Mouse (Mus musculus) ES-E14 (cell line): ENCODE measurements around the gene Cep128. TPM values are rescaled to one million over a fixed set of nuclear protein-coding genes. Genes with fewer than 3 reads are reported as not detected.

Source experiments
- DNase-seq: peaks from one replicate; pipeline ENCODE4 v3.0.0-alpha.2; 2013; ENCODE audit warnings: low read depth, low spot score
- H3K27ac ChIP-seq: 2 replicates; pipeline ENCODE4 v1.5.1; 2012; ENCODE audit warnings: low read depth, mild to moderate bottlenecking, low read length, moderate library complexity, mixed read lengths; ENCODE audit not compliant: poor library complexity, insufficient read depth, severe bottlenecking
- H3K36me3 ChIP-seq: 2 replicates; pipeline ENCODE4 v1.6.1; 2012; ENCODE audit warnings: mild to moderate bottlenecking, low read length, moderate library complexity, mixed read lengths; ENCODE audit not compliant: control insufficient read depth, poor library complexity, insufficient read depth, severe bottlenecking
- H3K4me1 ChIP-seq, 2 experiments: fragments of 150-350 bp in 1 of 2; sonication (generic) in 1 of 2; 2 replicates each; pipeline ENCODE4 v1.6.1; 2012; ENCODE audit warnings: low read length in 2 of 2, mild to moderate bottlenecking in 1 of 2, mixed read lengths in 1 of 2; ENCODE audit not compliant: control insufficient read depth in 2 of 2, insufficient read depth in 2 of 2, poor library complexity in 1 of 2
- H3K4me3 ChIP-seq, 2 experiments: fragments of 150-350 bp in 1 of 2; sonication (generic) in 1 of 2; 2 replicates each; pipeline ENCODE4 v1.5.1; 2012; ENCODE audit warnings: low read length in 2 of 2, low read depth in 1 of 2, mild to moderate bottlenecking in 1 of 2, mixed read lengths in 1 of 2; ENCODE audit not compliant: insufficient read depth in 1 of 2, poor library complexity in 1 of 2, severe bottlenecking in 1 of 2
- H3K9ac ChIP-seq: 2 replicates; pipeline ENCODE4 v1.6.1; 2012; ENCODE audit warnings: low read depth, mild to moderate bottlenecking, low read length, mixed read lengths; ENCODE audit not compliant: poor library complexity, insufficient read depth, severe bottlenecking
- H3K9me3 ChIP-seq: fragments of 150-350 bp; sonication (generic); 2 replicates; pipeline ENCODE4 v1.6.1; 2012; ENCODE audit warnings: low read depth, mild to moderate bottlenecking, low read length; ENCODE audit not compliant: control insufficient read depth, insufficient read depth
- CHD2 ChIP-seq: IDR thresholded peaks from 2 replicates; pipeline ENCODE4 v1.6.1; 2014; ENCODE audit warnings: mild to moderate bottlenecking, low read depth, low read length, inconsistent platforms
- HCFC1 ChIP-seq: IDR thresholded peaks from 2 replicates; pipeline ENCODE4 v1.6.1; 2012; ENCODE audit warnings: low read length, inconsistent platforms, borderline replicate concordance; ENCODE audit not compliant: insufficient read depth
- MAFK ChIP-seq: IDR thresholded peaks from 2 replicates; pipeline ENCODE4 v1.6.1; 2014; ENCODE audit warnings: mild to moderate bottlenecking, low read depth, low read length, inconsistent platforms; ENCODE audit not compliant: insufficient read depth
- ZC3H11A ChIP-seq: IDR thresholded peaks from 2 replicates; pipeline ENCODE4 v1.6.1; 2012; ENCODE audit warnings: low read depth, mild to moderate bottlenecking, inconsistent platforms, low read length, borderline replicate concordance
- ZNF384 ChIP-seq: IDR thresholded peaks from 2 replicates; pipeline ENCODE4 v1.6.1; 2012; ENCODE audit warnings: low read depth, low read length, inconsistent platforms
- in situ Hi-C, 2 experiments: fragments of 600-800 bp; cut with MboI; formaldehyde crosslinking; loops; one replicate each; pipeline ENCODE4 v1.15.1; 2025; ENCODE audit warnings: low sequenced_read_pairs in 2 of 2, inconsistent platforms in 1 of 2; ENCODE audit not compliant: unreplicated experiment in 2 of 2
- total RNA-seq: library from RNA; depleted of rRNA; stranded (reverse); fragments of 300-350 nt; gene quantifications from 2 replicates; pipeline ENCODE4 v1.2.3, GENCODE M21; 2012

Cep128 gene
- total RNA-seq, 1 experiment = 10.1 TPM

GRCm38 (mm10) chr12:91115054-91115453 lies 269.2 kb downstream of the Cep128 start:
- H3K4me1 ChIP-seq = no peaks in the 10 kb centered on the region
- H3K4me3 ChIP-seq = no peak overlapping the region
- no peaks in the 10 kb centered on the region for H3K9me3 ChIP-seq
- no peak overlapping the region for H3K9ac ChIP-seq
- H3K27ac ChIP-seq = no peak overlapping the region
- no peak for DNase-seq
- H3K36me3 ChIP-seq = no peaks in the 10 kb centered on the region
- TF ChIP-seq ZNF384 = no peak
- TF ChIP-seq ZC3H11A = no peak
- TF ChIP-seq MAFK = no peak
- no peak for TF ChIP-seq CHD2
- TF ChIP-seq HCFC1 = no peak
- in situ Hi-C loops = no loop called here

DNA sequence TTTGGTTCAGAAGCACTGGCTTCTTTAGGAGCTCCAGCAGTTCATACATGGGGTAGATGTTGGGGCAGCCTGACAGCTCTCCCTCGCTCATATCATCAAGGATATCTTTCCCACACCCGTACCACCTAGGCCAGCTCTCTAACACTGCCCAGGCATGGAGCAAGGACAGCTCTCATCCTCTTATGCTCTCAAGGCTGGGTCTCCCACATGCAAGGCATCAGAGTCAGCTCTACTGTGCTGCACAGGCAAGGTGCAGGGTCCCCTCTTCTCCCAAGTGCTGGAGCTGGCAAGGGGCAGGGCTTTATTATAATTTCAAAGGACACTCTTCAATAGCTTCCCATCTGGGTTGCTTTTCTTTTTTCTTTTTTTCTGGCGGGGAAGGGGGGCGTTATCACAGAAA lies 280.9 kb downstream of the Cep128 start:
- Histone ChIP-seq H3K9ac (no peak overlapping the region), H3K4me3 (no peak overlapping the region), H3K9me3 (no peaks in the 10 kb centered on the region), H3K27ac (no peak overlapping the region), H3K36me3 (no peaks in the 10 kb centered on the region), H3K4me1 (no peaks in the 10 kb centered on the region)
- in situ Hi-C loops = no loop called here
- no peak for TF ChIP-seq ZNF384
- TF ChIP-seq ZC3H11A = no peak
- TF ChIP-seq CHD2 = no peak
- no peak for TF ChIP-seq MAFK
- no peak for TF ChIP-seq HCFC1
- DNase-seq = no peak

DNA sequence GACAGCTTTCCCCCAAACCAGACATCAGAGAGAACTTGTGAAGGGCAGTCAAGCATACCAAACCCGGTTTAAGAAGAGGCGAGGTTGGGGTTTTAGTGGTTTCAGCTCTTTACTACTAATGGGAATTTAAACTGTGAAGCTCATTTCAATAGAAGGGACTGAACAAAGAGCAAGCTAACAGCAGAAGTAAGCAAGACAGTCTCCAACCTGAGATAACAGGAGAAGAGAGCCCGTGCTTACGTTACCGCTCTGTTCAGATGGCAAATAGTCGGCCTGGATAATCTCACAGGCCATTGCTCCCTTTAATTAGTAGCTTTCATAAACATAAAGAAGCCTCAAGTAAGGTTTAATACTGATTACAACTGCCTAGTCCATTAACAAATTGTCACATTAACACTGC lies 286.3 kb downstream of the Cep128 start:
- Histone ChIP-seq H3K9me3 (no peaks in the 10 kb centered on the region), H3K4me3 (no peak overlapping the region), H3K9ac (no peak overlapping the region), H3K27ac (no peak overlapping the region), H3K36me3 (no peaks in the 10 kb centered on the region), H3K4me1 (no peaks in the 10 kb centered on the region)
- in situ Hi-C loops = no loop called here
- TF ChIP-seq MAFK (no peak), CHD2 (no peak), ZC3H11A (no peak), ZNF384 (no peak), HCFC1 (no peak)
- DNase-seq = no peak

DNA sequence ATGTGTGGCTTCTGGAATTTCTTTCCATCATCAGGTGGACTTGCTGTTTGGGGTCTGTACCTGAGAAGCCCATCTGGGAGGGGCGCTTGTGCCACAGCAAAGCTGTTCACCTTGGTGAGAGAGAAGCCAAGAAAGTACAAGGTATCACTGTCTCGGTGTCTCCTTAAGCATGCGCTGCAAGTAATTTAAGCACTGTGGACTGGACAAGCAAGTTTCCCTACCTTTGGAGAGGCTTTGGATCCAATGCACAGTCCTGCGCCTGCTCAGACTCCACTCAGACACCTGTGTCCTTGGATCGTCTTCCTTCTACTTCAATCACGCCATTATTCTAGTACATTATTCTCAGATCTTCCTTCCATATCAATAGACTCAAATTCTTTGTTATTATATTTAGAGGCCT lies 288.0 kb downstream of the Cep128 start:
- H3K27ac ChIP-seq = no peak overlapping the region
- DNase-seq = no peak
- no peak overlapping the region for H3K4me3 ChIP-seq
- H3K4me1 ChIP-seq = no peaks in the 10 kb centered on the region
- no peak for TF ChIP-seq ZNF384
- TF ChIP-seq HCFC1 = no peak
- no peak for TF ChIP-seq MAFK
- no peak for TF ChIP-seq ZC3H11A
- TF ChIP-seq CHD2 = no peak
- H3K36me3 ChIP-seq = no peaks in the 10 kb centered on the region
- in situ Hi-C loops = no loop called here
- H3K9ac ChIP-seq = no peak overlapping the region
- no peaks in the 10 kb centered on the region for H3K9me3 ChIP-seq

DNA sequence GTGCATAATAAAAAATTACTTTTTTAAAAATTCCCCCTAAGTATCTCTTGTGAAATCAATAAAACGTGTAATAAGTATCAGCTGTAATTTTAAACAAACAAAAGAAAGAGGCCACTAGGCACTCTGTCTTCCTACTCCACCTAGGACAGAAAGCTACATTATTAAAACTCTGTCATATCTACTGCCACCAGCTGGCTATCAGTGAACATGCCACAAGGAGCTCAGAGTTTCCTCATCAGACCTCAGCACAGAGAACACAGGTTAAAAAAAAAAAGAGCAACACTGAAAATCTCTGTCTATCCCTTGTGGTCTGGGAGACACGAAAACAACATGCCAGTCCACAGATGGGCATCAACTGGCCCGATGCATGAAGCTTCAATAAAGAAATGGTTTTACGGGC lies 295.9 kb downstream of the Cep128 start:
- Histone ChIP-seq H3K9me3 (no peaks in the 10 kb centered on the region), H3K36me3 (no peaks in the 10 kb centered on the region), H3K27ac (no peak overlapping the region), H3K4me3 (no peak overlapping the region), H3K9ac (no peak overlapping the region), H3K4me1 (no peaks in the 10 kb centered on the region)
- in situ Hi-C loops = no loop called here
- TF ChIP-seq ZNF384 (no peak), CHD2 (no peak), MAFK (no peak), HCFC1 (no peak), ZC3H11A (no peak)
- DNase-seq = no peak
